Mouse (Mus musculus) adrenal gland, adult 18-20 months (tissue): ENCODE measurements around the gene Sell. TPM values are rescaled to one million over a fixed set of nuclear protein-coding genes. Genes with fewer than 3 reads are reported as not detected.

Experiments used
- DNase-seq, 2 experiments: peaks; one replicate each; pipeline ENCODE4 v3.0.0; 2021 to 2022; ENCODE audit warnings: low spot score in 2 of 2
- total RNA-seq, 2 experiments: library from RNA; stranded (reverse); gene quantifications; 1 replicate in 1 of 2; 2 replicates in 1 of 2; pipeline ENCODE4 v1.2.3; 2021

Sell gene
- total RNA-seq, 2 experiments from 2014 or later: 0.27 to 1.0 TPM

DNA sequence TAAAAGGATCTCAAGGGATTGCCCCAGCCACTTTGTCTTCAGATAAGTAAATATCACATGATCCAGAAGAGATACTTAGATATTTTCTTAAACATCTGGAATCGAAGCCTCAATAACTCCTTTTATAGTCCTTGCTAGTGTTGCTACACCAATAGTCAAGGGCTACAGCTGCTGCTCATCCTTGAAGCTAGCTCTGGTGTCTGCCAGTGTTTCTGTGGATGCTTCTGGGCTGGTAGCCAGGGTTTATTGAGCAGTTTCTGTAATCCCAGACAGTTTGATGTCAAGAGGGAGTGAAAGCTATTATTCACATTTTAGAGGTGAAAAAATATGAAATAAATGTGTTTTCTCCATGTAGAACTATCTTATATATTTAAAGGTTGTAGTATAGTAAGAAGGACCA, 70.8 kb downstream of the Sell start:
- DNase-seq: no peak

Other genes with a start within 250 kb of the Sell start
- 10 to 100 TPM; 14.3 to 16.5 TPM for gene Scyl3, start 132.9 kb upstream of the Sell start, total RNA-seq
- 1 to 10 TPM in 1 of 2 experiments, under 1 TPM in 1; 0.93 to 1.8 TPM for gene BC055324, start 67.2 kb upstream of the Sell start, total RNA-seq
- gene Mettl18, start 67.1 kb upstream of the Sell start, total RNA-seq: 1 to 10 TPM; 4.2 to 4.4 TPM
- 1 to 10 TPM; 5.6 to 8.0 TPM for gene Sele, start 13.7 kb upstream of the Sell start, total RNA-seq
- gene Selp, start 53.3 kb downstream of the Sell start, total RNA-seq: under 1 TPM; 0.43 to 0.96 TPM
- 1 to 10 TPM; 1.7 to 4.5 TPM for gene F5, start 89.9 kb downstream of the Sell start, total RNA-seq
- 10 to 100 TPM; 17.0 to 30.0 TPM for gene Slc19a2, start 187.1 kb downstream of the Sell start, total RNA-seq
- gene Ccdc181, start 213.6 kb downstream of the Sell start, total RNA-seq: 1 to 10 TPM; 6.7 to 6.9 TPM
- 10 to 100 TPM; 11.4 to 11.9 TPM for gene Nme7, start 242.1 kb downstream of the Sell start, total RNA-seq
- 10 to 100 TPM; 23.1 to 26.9 TPM for gene Blzf1, start 245.5 kb downstream of the Sell start, total RNA-seq